Mouse (Mus musculus): ENCODE measurements around the gene Olfr1394.
A peak's percentile ranks its signal among the peaks of the same experiment; 100 is the strongest.
"Not testable (repeated sequence)": the region's sequence is repeated elsewhere in the genome, so short reads cannot be mapped to it uniquely, and the experiment has no call there.

Gene Olfr1394

GRCm38 (mm10) chr11:49191083-49191482 is 36.9 kb downstream of the Olfr1394 start:
- DNase-seq, result no peak

- not testable (repeated sequence) for DNase-seq
These were observed 40.6 kb downstream of the Olfr1394 start for GRCm38 (mm10) chr11:49194771-49195170.

- DNase-seq, result peak; percentile 50
These were observed 41.7 kb downstream of the Olfr1394 start for GRCm38 (mm10) chr11:49195819-49196322.

- no peak for DNase-seq
These were observed 46.5 kb downstream of the Olfr1394 start for GRCm38 (mm10) chr11:49200666-49201065.

- DNase-seq, result no peak
These were observed 47.0 kb downstream of the Olfr1394 start for GRCm38 (mm10) chr11:49201142-49201541.

- DNase-seq, result no peak
These were observed 47.9 kb downstream of the Olfr1394 start for GRCm38 (mm10) chr11:49202071-49202470.

- DNase-seq, result peak; percentile 13
These were observed 48.4 kb downstream of the Olfr1394 start for GRCm38 (mm10) chr11:49202523-49203061.

- DNase-seq, result peak; percentile 92
These were observed 49.1 kb downstream of the Olfr1394 start, which contains the start of gene Zfp62 for GRCm38 (mm10) chr11:49203129-49203768. Gene Zfp62, plus strand, starts transcription at chr11:49203292.

GRCm38 (mm10) chr11:49203771-49204497 is 49.8 kb downstream of the Olfr1394 start:
- peak; percentile 60 for DNase-seq

- DNase-seq, result no peak
These were observed 51.0 kb downstream of the Olfr1394 start for GRCm38 (mm10) chr11:49205080-49205590.

- no peak for DNase-seq
These were observed 53.3 kb downstream of the Olfr1394 start for GRCm38 (mm10) chr11:49207495-49207894.
